Mouse (Mus musculus): ENCODE results near the gene Crtac1.

GRCm38 (mm10) chr19:42409226-42409625 lies 22.4 kb downstream of the Crtac1 start:
- TF ChIP-seq MXI1 (IDR thresholded peaks at IDR 0.05; ENCODE audit: low read depth, low read length) (no peak), MYC (IDR thresholded peaks at IDR 0.05; ENCODE audit: low read depth, low read length) (no peak), CTCF (conservative IDR thresholded peaks at IDR 0.05 in 1 of 2, IDR thresholded peaks at IDR 0.05 in 1 of 2; ENCODE audit: low read depth in 2 of 2, low read length in 2 of 2) (no peak), MAX (IDR thresholded peaks at IDR 0.05; ENCODE audit: low read length) (no peak), CHD1 (IDR thresholded peaks at IDR 0.05; ENCODE audit: low read depth, low read length) (no peak), BHLHE40 (IDR thresholded peaks at IDR 0.05; ENCODE audit: low read depth, low read length) (no peak), SIN3A (IDR thresholded peaks at IDR 0.05; ENCODE audit: low read length) (no peak), POLR2A (IDR thresholded peaks at IDR 0.05; ENCODE audit: low read depth, low read length) (no peak)

Measured in CH12.LX (cell line).